ENCODE assay signal across 7 mouse cellular contexts in genomic region chr2:25373431-25373830, GRCm38 (mm10). TPM values are rescaled to one million over a fixed set of nuclear protein-coding genes. Genes with fewer than 3 reads are reported as not detected.
DNase-seq lines count a peak whose midpoint lies in the region; ATAC-seq and TF ChIP-seq lines count a peak whose summit lies in the region.

No protein-coding gene starts in this region.

- 15% methylated on average over 2 of the region's 2 CpGs for WGBS in forebrain, embryonic 13.5 days
- 61% methylated on average over 2 of the region's 2 CpGs for WGBS in liver, embryonic 14.5 days (ENCODE audit: insufficient replicate concordance)

- no peak for TF ChIP-seq EP300 in liver, embryonic 14.5 days (IDR thresholded peaks at IDR 0.05; ENCODE audit: low read depth)

- H3K4me2 ChIP-seq in forebrain, embryonic 13.5 days = peak overlapping the region; percentile 96
- H3K4me2 ChIP-seq in liver, embryonic 14.5 days (ENCODE audit: low read depth) = peak overlapping the region; percentile 92

- peak; percentile 55 for DNase-seq in retina, postnatal 1 day
- no peak for DNase-seq in retina, embryonic 14.5 days (ENCODE audit: low spot score)
- DNase-seq in liver, embryonic 14.5 days (ENCODE audit: low read depth in 3 of 3, low spot score in 3 of 3) = no peak
- no peak for DNase-seq in left cerebral cortex, postnatal 10 days (ENCODE audit: extremely low spot score in 1 of 2, low spot score in 2 of 2)
- no peak for DNase-seq in layer of hippocampus, postnatal 36 days

- H3K27ac ChIP-seq in forebrain, embryonic 13.5 days = no peak overlapping the region
- H3K27ac ChIP-seq in liver, embryonic 14.5 days = no peak overlapping the region

- H3K9me3 ChIP-seq in forebrain, embryonic 13.5 days (replicated peaks) = no peaks in the 10 kb centered on the region
- H3K9me3 ChIP-seq in liver, embryonic 14.5 days (ENCODE audit: control insufficient read depth, low read length) = no peaks in the 10 kb centered on the region

- no peak for TF ChIP-seq CTCF in liver, embryonic 14.5 days (IDR thresholded peaks at IDR 0.05; ENCODE audit: low read depth)

- H3K4me1 ChIP-seq in forebrain, embryonic 13.5 days = peaks cover 33% of the 10 kb centered on the region
- peaks cover 24 to 31% of the 10 kb centered on the region in 2 experiments for H3K4me1 ChIP-seq in liver, embryonic 14.5 days (replicated peaks; ENCODE audit: control insufficient read depth in 2 of 2, insufficient read depth in 2 of 2, low read length in 1 of 2)

- H3K27me3 ChIP-seq in forebrain, embryonic 13.5 days = peaks cover 7% of the 10 kb centered on the region; the same call in 1 of the 2 replicates
- no peaks in the 10 kb centered on the region for H3K27me3 ChIP-seq in liver, embryonic 14.5 days (ENCODE audit: control insufficient read depth, insufficient read depth, low read length)

- peaks cover 37% of the 10 kb centered on the region for H3K36me3 ChIP-seq in forebrain, embryonic 13.5 days (ENCODE audit: poor library complexity, severe bottlenecking)
- H3K36me3 ChIP-seq in liver, embryonic 14.5 days (replicated peaks; ENCODE audit: control insufficient read depth, insufficient read depth, low read depth) = peaks cover 22% of the 10 kb centered on the region

- peak overlapping the region; percentile 82 for H3K9ac ChIP-seq in forebrain, embryonic 13.5 days
- peak overlapping the region; percentile 80 for H3K9ac ChIP-seq in liver, embryonic 14.5 days (replicated peaks)

- peak overlapping the region; percentile 73 for H3K4me3 ChIP-seq in forebrain, embryonic 13.5 days
- peak overlapping the region; percentile 75 to 94 for H3K4me3 ChIP-seq in liver, embryonic 14.5 days (ENCODE audit: insufficient read depth in 1 of 2, low read depth in 2 of 2, low read length in 2 of 2)

- ATAC-seq in forebrain, embryonic 13.5 days = no peak
- ATAC-seq in liver, embryonic 14.5 days (ENCODE audit: insufficient read depth) = no peak
- ATAC-seq in cerebellum, adult (ENCODE audit: insufficient number of reproducible peaks, low FRiP score, low TSS enrichment) = no peak

- intact Hi-C loops in left cerebral cortex, postnatal 10 days (cut with DNase I) = no loop called here

RNA-seq across cellular contexts. Expression of gene Sapcd2, which starts 1.3 kb away (rescaled TPM):
- 49.4 and 62.3 TPM in 2 replicates for polyA plus RNA-seq in forebrain, embryonic 13.5 days (2015; fragmentation: Nextera tagmentation; extraction: Ambion mirVana)
- polyA plus RNA-seq in liver, embryonic 14.5 days (2012; rRNA removed) = 20.1 and 21.5 TPM in 2 replicates
- polyA plus RNA-seq in liver, embryonic 14.5 days (2014; fragmentation: Nextera tagmentation; extraction: Ambion mirVana) = 17.9 and 20.5 TPM in 2 replicates
- 1 to 10 TPM; 9.6 to 9.9 TPM for total RNA-seq in left cerebral cortex, postnatal 10 days (2021)
- 1 to 10 TPM; 3.7 to 4.6 TPM for total RNA-seq in layer of hippocampus, postnatal 36 days (2021)

RNA-seq across cellular contexts. Expression of gene Uap1l1, which starts 7.9 kb away (rescaled TPM):
- 2.2 and 3.5 TPM in 2 replicates for polyA plus RNA-seq in forebrain, embryonic 13.5 days (2015; fragmentation: Nextera tagmentation; extraction: Ambion mirVana)
- polyA plus RNA-seq in liver, embryonic 14.5 days (2012; rRNA removed) = 2.9 and 3.8 TPM in 2 replicates
- polyA plus RNA-seq in liver, embryonic 14.5 days (2014; fragmentation: Nextera tagmentation; extraction: Ambion mirVana) = 9.3 and 14.1 TPM in 2 replicates
- total RNA-seq in left cerebral cortex, postnatal 10 days (2021) = 10 to 100 TPM in 1 of 2 experiments, 1 to 10 TPM in 1; 6.3 to 12.1 TPM
- 10 to 100 TPM; 10.8 to 13.8 TPM for total RNA-seq in layer of hippocampus, postnatal 36 days (2021)

RNA-seq across cellular contexts. Expression of gene Dpp7, which starts 17.3 kb away (rescaled TPM):
- polyA plus RNA-seq in forebrain, embryonic 13.5 days (2015; fragmentation: Nextera tagmentation; extraction: Ambion mirVana) = 22.8 and 23.3 TPM in 2 replicates
- 9.3 and 10.6 TPM in 2 replicates for polyA plus RNA-seq in liver, embryonic 14.5 days (2012; rRNA removed)
- polyA plus RNA-seq in liver, embryonic 14.5 days (2014; fragmentation: Nextera tagmentation; extraction: Ambion mirVana) = 9.4 and 12.8 TPM in 2 replicates
- total RNA-seq in left cerebral cortex, postnatal 10 days (2021) = 10 to 100 TPM; 24.7 to 28.5 TPM
- 10 to 100 TPM; 26.1 to 38.4 TPM for total RNA-seq in layer of hippocampus, postnatal 36 days (2021)

RNA-seq across cellular contexts. Expression of gene Entpd2, which starts 22.2 kb away (rescaled TPM):
- polyA plus RNA-seq in forebrain, embryonic 13.5 days (2015; fragmentation: Nextera tagmentation; extraction: Ambion mirVana) = 0.68 and 0.98 TPM in 2 replicates
- polyA plus RNA-seq in liver, embryonic 14.5 days (2012; rRNA removed) = 0.18 and 0.30 TPM in 2 replicates
- polyA plus RNA-seq in liver, embryonic 14.5 days (2014; fragmentation: Nextera tagmentation; extraction: Ambion mirVana) = 0.23 TPM in 1 of 2 replicates, not detected in the other
- total RNA-seq in left cerebral cortex, postnatal 10 days (2021) = 10 to 100 TPM; 12.2 to 15.6 TPM
- total RNA-seq in layer of hippocampus, postnatal 36 days (2021) = 10 to 100 TPM; 14.9 to 16.1 TPM

RNA-seq across cellular contexts. Expression of gene Npdc1, which starts 25.7 kb away (rescaled TPM):
- polyA plus RNA-seq in forebrain, embryonic 13.5 days (2015; fragmentation: Nextera tagmentation; extraction: Ambion mirVana) = 287 and 315 TPM in 2 replicates
- 3.4 and 3.9 TPM in 2 replicates for polyA plus RNA-seq in liver, embryonic 14.5 days (2012; rRNA removed)
- polyA plus RNA-seq in liver, embryonic 14.5 days (2014; fragmentation: Nextera tagmentation; extraction: Ambion mirVana) = 2.4 and 2.7 TPM in 2 replicates
- 100 to 1,000 TPM; 401 to 408 TPM for total RNA-seq in left cerebral cortex, postnatal 10 days (2021)
- total RNA-seq in layer of hippocampus, postnatal 36 days (2021) = 100 to 1,000 TPM; 422 to 431 TPM
